Mouse (Mus musculus): ENCODE measurements at regions not wholly inside any gene's neighbourhood (a gene's known extent, or its start where the extent isn't known, plus 50 kb on each side); places are given as distances from the start of the nearest gene placed in this dataset.

DNA sequence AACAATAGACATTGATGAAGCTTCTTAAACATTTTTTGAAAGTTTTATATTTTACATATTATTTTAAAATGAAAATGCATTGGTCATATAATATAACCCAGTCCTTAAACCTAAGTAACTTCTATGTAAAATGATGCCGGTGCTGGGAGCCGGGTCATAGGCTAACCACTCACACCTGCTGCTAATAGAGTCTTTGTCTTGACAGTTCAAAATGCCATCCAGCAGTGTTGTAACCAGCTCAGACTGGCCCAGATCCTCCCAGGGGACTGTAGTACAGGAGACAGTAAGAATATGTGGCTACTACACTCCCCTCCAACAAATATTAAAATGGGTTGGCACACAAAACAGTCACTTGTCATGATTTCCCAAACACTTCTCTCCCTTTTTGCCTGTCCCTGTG, 693.6 kb downstream of the 1700064H15Rik start:
- Histone ChIP-seq H3K27me3 (ENCODE audit: control insufficient read depth, insufficient read depth, low read length) (no peaks in the 10 kb centered on the region), H3K9ac (ENCODE audit: low read depth, low read length) (no peak overlapping the region), H3K36me3 (ENCODE audit: control insufficient read depth, insufficient read depth, low read length) (no peaks in the 10 kb centered on the region), H3K4me1 (ENCODE audit: control insufficient read depth, insufficient read depth, low read length) (no peaks in the 10 kb centered on the region), H3K79me2 (replicated peaks; ENCODE audit: control insufficient read depth, insufficient read depth, low read length) (no peaks in the 10 kb centered on the region), H3K4me3 (no peak overlapping the region), H3K27ac (no peak overlapping the region)
- DNase-seq, result no peak
- intact Hi-C loops (cut with DNase I), result no loop called here
- WGBS, result 89% methylated on average over 2 of the region's 2 CpGs
- TF ChIP-seq POLR2A (IDR thresholded peaks at IDR 0.05; ENCODE audit: insufficient read depth, low read depth, low read length), result no peak
- TF ChIP-seq CTCF (IDR thresholded peaks at IDR 0.05), result no peak
- TF ChIP-seq EP300 (IDR thresholded peaks at IDR 0.05; ENCODE audit: insufficient read depth, low read depth, low read length), result no peak

DNA sequence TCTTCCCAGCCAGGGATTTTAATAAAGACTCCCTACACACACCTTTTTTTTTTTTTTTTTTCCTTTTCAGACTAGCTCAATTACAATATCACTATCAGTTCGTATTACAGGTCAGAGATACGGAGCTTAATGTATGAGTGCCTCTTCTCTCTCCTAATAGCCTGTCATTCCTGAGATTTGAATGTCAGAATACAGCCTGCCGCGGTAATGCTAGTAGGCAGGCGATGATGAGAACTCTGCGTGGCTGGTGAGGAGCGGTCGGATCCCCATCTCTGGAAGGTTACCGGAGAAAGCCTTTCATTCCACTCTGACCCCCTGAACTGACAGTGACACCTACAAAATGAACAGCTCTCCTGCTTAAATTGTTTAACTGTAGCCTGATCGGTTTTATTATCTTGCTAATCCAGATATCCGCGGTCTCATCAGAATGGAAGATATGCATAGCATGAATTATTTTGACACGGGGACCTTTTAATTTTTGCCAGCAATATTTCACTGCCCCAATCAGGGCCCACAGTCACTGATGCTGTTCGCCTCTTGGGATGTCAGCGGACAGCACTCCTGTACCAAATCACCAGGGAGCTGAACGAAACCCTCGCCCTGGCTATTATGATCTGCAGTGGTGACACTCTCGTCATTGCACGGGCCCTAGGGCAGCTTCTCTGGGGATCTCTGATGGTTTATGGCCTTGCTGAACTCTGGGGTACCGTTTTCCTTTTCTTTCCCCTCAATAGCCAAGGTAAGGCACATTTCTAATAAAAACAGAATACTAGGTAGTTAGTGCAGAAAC, 690.9 kb downstream of the 1700064H15Rik start:
- Histone ChIP-seq H3K79me2 (replicated peaks; ENCODE audit: control insufficient read depth, insufficient read depth, low read length) (no peaks in the 10 kb centered on the region), H3K9ac (ENCODE audit: low read depth, low read length) (no peak overlapping the region), H3K36me3 (ENCODE audit: control insufficient read depth, insufficient read depth, low read length) (no peaks in the 10 kb centered on the region), H3K4me3 (no peak overlapping the region), H3K27ac (no peak overlapping the region), H3K4me1 (ENCODE audit: control insufficient read depth, insufficient read depth, low read length) (no peaks in the 10 kb centered on the region), H3K27me3 (ENCODE audit: control insufficient read depth, insufficient read depth, low read length) (no peaks in the 10 kb centered on the region)
- DNase-seq, result no peak
- TF ChIP-seq CTCF (IDR thresholded peaks at IDR 0.05) (no peak), EP300 (IDR thresholded peaks at IDR 0.05; ENCODE audit: insufficient read depth, low read depth, low read length) (no peak), POLR2A (IDR thresholded peaks at IDR 0.05; ENCODE audit: insufficient read depth, low read depth, low read length) (no peak)
- 79% methylated on average over 20 of the region's 20 CpGs for WGBS
- intact Hi-C loops (cut with DNase I), result no loop called here

DNA sequence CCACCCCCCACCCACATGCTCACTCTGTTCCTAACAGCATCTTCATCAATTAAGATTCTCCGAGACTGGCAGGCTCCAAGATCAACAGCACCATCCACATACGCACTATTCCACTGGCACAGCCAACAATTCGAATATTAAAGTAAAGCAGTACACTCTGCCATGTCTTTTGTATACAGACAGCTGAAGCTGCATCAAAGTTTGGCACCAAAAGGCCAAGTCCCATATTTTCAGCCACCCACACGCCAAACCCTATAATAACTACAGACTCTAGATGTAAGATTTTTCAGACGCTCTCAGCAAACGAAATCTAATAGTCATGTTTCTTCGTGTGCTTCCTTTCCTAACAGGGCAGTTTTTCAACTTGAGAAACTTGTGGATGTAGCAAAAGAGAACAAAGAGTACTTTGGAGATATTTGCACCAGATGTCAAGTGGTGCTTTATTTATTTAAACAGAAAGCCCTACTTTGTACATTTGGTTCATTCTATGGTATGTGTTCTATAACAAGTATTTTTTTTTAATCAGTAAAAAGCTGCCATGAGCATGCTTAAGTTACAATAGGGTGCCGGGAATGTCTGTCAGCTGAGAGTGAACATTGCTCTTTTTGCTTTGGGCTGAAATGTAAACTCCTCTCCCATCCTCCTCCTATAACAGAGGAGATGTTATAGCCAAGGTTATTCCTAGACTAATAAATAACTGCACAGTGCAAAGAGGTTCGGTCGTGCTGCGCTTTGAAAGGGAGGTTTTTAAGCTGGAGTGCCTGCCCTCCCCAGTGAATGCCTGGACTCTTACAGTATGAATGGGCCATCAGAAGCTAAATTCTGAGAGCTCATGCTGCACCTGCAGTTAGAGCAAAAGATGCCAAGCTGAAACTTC, 686.9 kb downstream of the 1700064H15Rik start:
- Histone ChIP-seq H3K36me3 (ENCODE audit: control insufficient read depth, insufficient read depth, low read length) (no peaks in the 10 kb centered on the region), H3K9ac (ENCODE audit: low read depth, low read length) (no peak overlapping the region), H3K4me3 (no peak overlapping the region), H3K4me1 (ENCODE audit: control insufficient read depth, insufficient read depth, low read length) (no peaks in the 10 kb centered on the region), H3K27ac (no peak overlapping the region), H3K27me3 (ENCODE audit: control insufficient read depth, insufficient read depth, low read length) (no peaks in the 10 kb centered on the region), H3K79me2 (replicated peaks; ENCODE audit: control insufficient read depth, insufficient read depth, low read length) (no peaks in the 10 kb centered on the region)
- WGBS, result 79% methylated on average over 11 of the region's 11 CpGs
- DNase-seq, result no peak
- intact Hi-C loops (cut with DNase I), result no loop called here
- TF ChIP-seq EP300 (IDR thresholded peaks at IDR 0.05; ENCODE audit: insufficient read depth, low read depth, low read length) (no peak), POLR2A (IDR thresholded peaks at IDR 0.05; ENCODE audit: insufficient read depth, low read depth, low read length) (no peak)

DNA sequence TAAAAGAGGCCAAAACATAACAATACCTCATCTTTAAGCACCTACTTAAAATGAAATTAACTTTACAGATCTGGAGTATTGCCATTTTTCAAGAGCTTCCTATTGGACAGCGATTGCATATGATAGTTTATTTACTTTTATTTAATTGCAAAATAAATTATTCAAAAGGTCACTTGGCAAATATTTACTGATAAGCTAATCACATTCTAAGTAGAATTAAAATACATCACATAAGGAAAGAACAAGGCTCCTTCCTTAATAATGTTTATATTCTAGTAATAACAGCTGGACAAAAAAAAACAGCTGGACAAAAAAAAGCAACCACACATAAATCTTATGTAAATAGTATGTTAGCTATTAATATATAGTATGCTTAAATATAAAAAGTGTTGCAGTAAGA, 668.1 kb downstream of the 1700064H15Rik start:
- H3K4me3 ChIP-seq, result no peak overlapping the region
- H3K36me3 ChIP-seq (ENCODE audit: control insufficient read depth, insufficient read depth, low read length), result no peaks in the 10 kb centered on the region
- 71% methylated on average over 1 of the region's 1 CpGs for WGBS
- TF ChIP-seq EP300 (IDR thresholded peaks at IDR 0.05; ENCODE audit: insufficient read depth, low read depth, low read length) (no peak), CTCF (IDR thresholded peaks at IDR 0.05) (no peak), POLR2A (IDR thresholded peaks at IDR 0.05; ENCODE audit: insufficient read depth, low read depth, low read length) (no peak)
- H3K9ac ChIP-seq (ENCODE audit: low read depth, low read length), result no peak overlapping the region
- no peak overlapping the region for H3K27ac ChIP-seq
- intact Hi-C loops (cut with DNase I), result no loop called here
- no peaks in the 10 kb centered on the region for H3K4me1 ChIP-seq (ENCODE audit: control insufficient read depth, insufficient read depth, low read length)
- DNase-seq, result no peak
- H3K79me2 ChIP-seq (replicated peaks; ENCODE audit: control insufficient read depth, insufficient read depth, low read length), result no peaks in the 10 kb centered on the region
- H3K27me3 ChIP-seq (ENCODE audit: control insufficient read depth, insufficient read depth, low read length), result no peaks in the 10 kb centered on the region

DNA sequence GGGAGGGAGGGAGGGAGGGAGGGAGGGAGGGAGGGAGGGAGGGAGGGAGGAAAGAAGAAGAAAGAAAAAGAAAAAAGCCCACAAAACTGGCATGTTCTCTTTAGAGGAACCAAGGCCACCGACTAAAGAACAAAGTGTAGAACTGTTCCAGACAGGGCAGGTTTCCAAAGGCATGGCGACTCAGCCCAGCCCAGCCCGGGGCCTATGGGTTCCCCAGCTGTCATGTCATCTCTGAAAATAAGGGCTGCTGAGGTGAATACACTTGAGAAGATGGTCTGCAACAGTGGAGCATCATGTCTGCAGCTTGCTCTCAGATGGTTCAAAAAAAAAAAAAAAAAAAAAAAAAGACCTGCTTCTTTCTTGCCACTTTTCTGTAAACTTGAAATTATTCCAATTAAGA, 639.8 kb downstream of the 1700064H15Rik start:
- Histone ChIP-seq H3K27me3 (ENCODE audit: control insufficient read depth, insufficient read depth, low read length) (no peaks in the 10 kb centered on the region), H3K4me1 (ENCODE audit: control insufficient read depth, insufficient read depth, low read length) (no peaks in the 10 kb centered on the region), H3K79me2 (replicated peaks; ENCODE audit: control insufficient read depth, insufficient read depth, low read length) (no peaks in the 10 kb centered on the region), H3K4me3 (no peak overlapping the region), H3K36me3 (ENCODE audit: control insufficient read depth, insufficient read depth, low read length) (no peaks in the 10 kb centered on the region), H3K9ac (ENCODE audit: low read depth, low read length) (no peak overlapping the region), H3K27ac (no peak overlapping the region)
- 67% methylated on average over 3 of the region's 3 CpGs for WGBS
- intact Hi-C loops (cut with DNase I), result no loop called here
- DNase-seq, result no peak
- no peak for TF ChIP-seq POLR2A (IDR thresholded peaks at IDR 0.05; ENCODE audit: insufficient read depth, low read depth, low read length)
- TF ChIP-seq CTCF (IDR thresholded peaks at IDR 0.05), result no peak
